Mouse (Mus musculus): ENCODE measurements around the gene Zdhhc1. TPM values are rescaled to one million over a fixed set of nuclear protein-coding genes. Genes with fewer than 3 reads are reported as not detected.

Zdhhc1 gene
- 4.8 and 5.7 TPM in 2 replicates for total RNA-seq (2015)
- 2.7 and 5.0 TPM in 2 replicates for total RNA-seq (2017)

- ATAC-seq (replicated peaks; ENCODE audit: poor library complexity) = peak; percentile 98
Measured at GRCm38 (mm10) chr8:105496439-105497180, at the start of gene Zdhhc1. Zdhhc1 (minus strand) TSS chr8:105496902.

- ATAC-seq (replicated peaks; ENCODE audit: poor library complexity) = no peak
Measured at GRCm38 (mm10) chr8:105545249-105545648, 48.5 kb upstream of the Zdhhc1 start.

- no peak for ATAC-seq (replicated peaks; ENCODE audit: poor library complexity)
Measured at GRCm38 (mm10) chr8:105544544-105545205, 48.0 kb upstream of the Zdhhc1 start.

- no peak for ATAC-seq (replicated peaks; ENCODE audit: poor library complexity)
Measured at GRCm38 (mm10) chr8:105543703-105544102, 47.0 kb upstream of the Zdhhc1 start.

- ATAC-seq (replicated peaks; ENCODE audit: poor library complexity) = peak; percentile 10; the same call in 1 of the 2 replicates
Measured at GRCm38 (mm10) chr8:105542808-105543207, 46.1 kb upstream of the Zdhhc1 start.

GRCm38 (mm10) chr8:105542032-105542656 lies 45.4 kb upstream of the Zdhhc1 start:
- ATAC-seq (replicated peaks; ENCODE audit: poor library complexity) = peak; percentile 87

- ATAC-seq (replicated peaks; ENCODE audit: poor library complexity) = no peak
Measured at GRCm38 (mm10) chr8:105538940-105539339, 42.2 kb upstream of the Zdhhc1 start.

GRCm38 (mm10) chr8:105537011-105537677 lies 40.4 kb upstream of the Zdhhc1 start:
- ATAC-seq (replicated peaks; ENCODE audit: poor library complexity) = no peak

GRCm38 (mm10) chr8:105536546-105536945 lies 39.8 kb upstream of the Zdhhc1 start:
- no peak for ATAC-seq (replicated peaks; ENCODE audit: poor library complexity)

GRCm38 (mm10) chr8:105533892-105534329 lies 37.2 kb upstream of the Zdhhc1 start:
- ATAC-seq (replicated peaks; ENCODE audit: poor library complexity) = peak; percentile 93

- no peak for ATAC-seq (replicated peaks; ENCODE audit: poor library complexity)
Measured at GRCm38 (mm10) chr8:105533439-105533838, 36.7 kb upstream of the Zdhhc1 start.

GRCm38 (mm10) chr8:105531774-105532173 lies 35.1 kb upstream of the Zdhhc1 start:
- peak; percentile 81 for ATAC-seq (replicated peaks; ENCODE audit: poor library complexity)

- ATAC-seq (replicated peaks; ENCODE audit: poor library complexity) = no peak
Measured at GRCm38 (mm10) chr8:105529271-105529670, 32.6 kb upstream of the Zdhhc1 start.

- no peak for ATAC-seq (replicated peaks; ENCODE audit: poor library complexity)
Measured at GRCm38 (mm10) chr8:105528206-105528605, 31.5 kb upstream of the Zdhhc1 start.

GRCm38 (mm10) chr8:105527110-105527509 lies 30.4 kb upstream of the Zdhhc1 start:
- ATAC-seq (replicated peaks; ENCODE audit: poor library complexity) = no peak

GRCm38 (mm10) chr8:105522890-105523289 lies 26.2 kb upstream of the Zdhhc1 start:
- ATAC-seq (replicated peaks; ENCODE audit: poor library complexity) = no peak

GRCm38 (mm10) chr8:105521995-105522769 lies 25.5 kb upstream of the Zdhhc1 start:
- no peak for ATAC-seq (replicated peaks; ENCODE audit: poor library complexity)

GRCm38 (mm10) chr8:105521061-105521460 lies 24.4 kb upstream of the Zdhhc1 start:
- ATAC-seq (replicated peaks; ENCODE audit: poor library complexity) = no peak

GRCm38 (mm10) chr8:105520521-105520920 lies 23.8 kb upstream of the Zdhhc1 start:
- ATAC-seq (replicated peaks; ENCODE audit: poor library complexity) = no peak

- ATAC-seq (replicated peaks; ENCODE audit: poor library complexity) = no peak
Measured at GRCm38 (mm10) chr8:105519591-105519990, 22.9 kb upstream of the Zdhhc1 start.
